Mouse (Mus musculus) midbrain, embryonic 10.5 days (tissue): ENCODE data around the gene Tktl1. TPM values are rescaled to one million over a fixed set of nuclear protein-coding genes. Genes with fewer than 3 reads are reported as not detected.

ENCODE experiments used
- DNase-seq: peaks from one replicate; pipeline ENCODE4 v3.0.0-alpha.2; 2017; ENCODE audit warnings: low spot score
- H3K27ac ChIP-seq: fragments of 300-500 bp; sonication (generic); replicated peaks from 2 replicates; pipeline ENCODE4 v1.5.1; 2016; ENCODE audit warnings: mild to moderate bottlenecking
- H3K27me3 ChIP-seq: fragments of 300-500 bp; sonication (generic); 2 replicates; pipeline ENCODE4 v1.6.1; 2016; ENCODE audit warnings: low read depth, mild to moderate bottlenecking; ENCODE audit not compliant: poor library complexity, severe bottlenecking
- H3K36me3 ChIP-seq: fragments of 300-500 bp; sonication (generic); 2 replicates; pipeline ENCODE4 v1.6.1; 2016; ENCODE audit warnings: mild to moderate bottlenecking, moderate library complexity
- H3K4me1 ChIP-seq: fragments of 300-500 bp; sonication (generic); 2 replicates; pipeline ENCODE4 v1.6.1; 2016
- H3K4me3 ChIP-seq: fragments of 300-500 bp; sonication (generic); 2 replicates; pipeline ENCODE4 v1.5.1; 2016; ENCODE audit warnings: mild to moderate bottlenecking, moderate library complexity
- H3K9me3 ChIP-seq: fragments of 300-500 bp; sonication (generic); replicated peaks from 2 replicates; pipeline ENCODE4 v1.6.1; 2016; ENCODE audit warnings: mild to moderate bottlenecking
- WGBS: fragments of 180-500 bp; shearing (Covaris S2); methylation state at CpG from one replicate; pipeline ENCODE4 v1.1.7; 2016; 5-methylcytosine and 5-hydroxymethylcytosine counted together
- polyA plus RNA-seq: library from polyadenylated mRNA; unstranded; fragments of >200 nt; fragmentation: Nextera tagmentation; extraction: Ambion mirVana; gene quantifications from 2 replicates; pipeline ENCODE4 v1.2.1, GENCODE M21; 2016

The Tktl1 gene
- polyA plus RNA-seq, 1 experiment from 2014 or later = not detected

DNA sequence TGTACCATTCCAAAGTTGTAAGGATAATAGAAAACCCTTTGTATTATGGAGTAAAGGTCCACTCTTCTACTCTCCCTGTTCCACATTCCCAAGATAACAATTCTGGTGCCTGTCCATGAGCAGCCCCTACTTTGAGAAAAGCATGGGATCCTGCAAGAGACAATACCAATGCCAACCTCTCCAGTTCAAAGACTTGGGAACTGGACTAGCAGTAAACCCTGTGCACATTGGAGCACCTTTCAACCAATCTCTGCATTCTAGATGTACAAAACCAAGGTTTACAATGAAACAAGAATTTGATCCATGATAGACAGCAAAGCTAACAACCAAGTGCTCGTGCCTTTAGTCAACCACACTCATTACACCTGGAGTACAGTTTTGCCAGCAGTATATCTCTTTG lies 68.0 kb downstream of the Tktl1 start:
- H3K4me1 ChIP-seq = peaks cover 19% of the 10 kb centered on the region
- DNase-seq = no peak
- H3K9me3 ChIP-seq = peaks cover 4% of the 10 kb centered on the region; the same call in 1 of the 2 replicates
- WGBS = 39% methylated on average over 1 of the region's 1 CpGs
- H3K27me3 ChIP-seq = no peaks in the 10 kb centered on the region
- peak overlapping the region; percentile 91 for H3K27ac ChIP-seq
- H3K4me3 ChIP-seq = peak overlapping the region; percentile 67
- peaks cover 38% of the 10 kb centered on the region for H3K36me3 ChIP-seq

DNA sequence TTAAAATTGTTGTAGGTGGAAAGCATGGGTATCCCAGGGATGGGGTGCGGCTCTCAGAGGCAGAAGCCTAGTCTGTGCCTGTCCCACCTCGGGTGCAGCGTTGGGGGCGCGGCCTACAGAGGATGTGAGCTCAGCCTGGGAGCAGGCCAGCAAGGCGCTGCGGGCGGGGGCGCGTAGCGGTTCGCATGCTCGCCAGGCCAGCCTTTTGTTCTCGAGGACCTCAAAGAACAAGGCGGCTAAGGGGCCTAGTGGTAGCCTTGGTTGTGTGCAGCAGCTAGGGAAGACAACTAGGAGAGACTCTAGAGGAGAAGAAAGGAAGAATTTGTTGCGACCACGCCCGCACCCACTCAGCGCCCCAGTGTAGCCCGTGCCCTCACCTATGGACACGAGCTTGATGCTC lies 68.6 kb downstream of the Tktl1 start:
- H3K27ac ChIP-seq = peak overlapping the region; percentile 91
- WGBS = 28% methylated on average over 21 of the region's 21 CpGs

DNA sequence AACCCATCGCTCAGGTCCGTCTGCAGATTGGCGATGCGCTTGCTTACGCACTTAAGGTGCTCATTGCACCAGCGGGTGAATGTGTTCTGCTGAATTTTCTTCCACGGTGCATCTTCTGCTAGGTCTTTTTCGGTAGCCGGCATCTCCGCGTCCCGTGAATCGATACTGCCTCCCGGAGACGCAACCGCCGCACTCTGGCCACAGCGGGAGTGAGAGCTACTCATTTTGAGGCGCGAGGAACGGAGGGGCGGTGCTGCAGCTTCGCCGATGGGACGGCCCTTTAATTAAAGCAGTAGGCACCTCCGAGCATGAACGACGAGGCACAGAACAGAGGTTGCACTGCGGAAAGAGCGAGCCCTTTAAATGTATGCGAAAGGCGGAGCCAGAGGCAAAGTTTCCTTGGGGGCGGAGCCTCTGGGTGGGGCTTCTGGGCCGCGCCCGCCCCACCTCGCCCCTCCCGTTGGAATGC lies 69.2 kb downstream of the Tktl1 start:
- DNase-seq = peak; percentile 86
- H3K9me3 ChIP-seq = peaks cover 4% of the 10 kb centered on the region; the same call in 1 of the 2 replicates
- no peaks in the 10 kb centered on the region for H3K27me3 ChIP-seq
- peak overlapping the region; percentile 67 for H3K4me3 ChIP-seq
- H3K36me3 ChIP-seq = peaks cover 26% of the 10 kb centered on the region
- H3K4me1 ChIP-seq = peaks cover 19% of the 10 kb centered on the region
- peak overlapping the region; percentile 91 for H3K27ac ChIP-seq
- 25% methylated on average over 38 of the region's 38 CpGs for WGBS

More for the DNA sequence above, 68.6 kb downstream of the Tktl1 start:
- Histone ChIP-seq H3K9me3 (peaks cover 4% of the 10 kb centered on the region; the same call in 1 of the 2 replicates), H3K4me3 (peak overlapping the region; percentile 67), H3K27me3 (no peaks in the 10 kb centered on the region), H3K36me3 (peaks cover 32% of the 10 kb centered on the region), H3K4me1 (peaks cover 19% of the 10 kb centered on the region)
- DNase-seq = peak; percentile 72

GRCm38 (mm10) chrX:74246693-74247092 lies 69.6 kb downstream of the Tktl1 start:
- Histone ChIP-seq H3K9me3 (peaks cover 4% of the 10 kb centered on the region; the same call in 1 of the 2 replicates), H3K36me3 (peaks cover 22% of the 10 kb centered on the region), H3K4me1 (peaks cover 19% of the 10 kb centered on the region), H3K27me3 (no peaks in the 10 kb centered on the region), H3K27ac (peak overlapping the region; percentile 91), H3K4me3 (peak overlapping the region; percentile 67)
- WGBS = 21% methylated on average over 15 of the region's 15 CpGs
- DNase-seq = no peak

DNA sequence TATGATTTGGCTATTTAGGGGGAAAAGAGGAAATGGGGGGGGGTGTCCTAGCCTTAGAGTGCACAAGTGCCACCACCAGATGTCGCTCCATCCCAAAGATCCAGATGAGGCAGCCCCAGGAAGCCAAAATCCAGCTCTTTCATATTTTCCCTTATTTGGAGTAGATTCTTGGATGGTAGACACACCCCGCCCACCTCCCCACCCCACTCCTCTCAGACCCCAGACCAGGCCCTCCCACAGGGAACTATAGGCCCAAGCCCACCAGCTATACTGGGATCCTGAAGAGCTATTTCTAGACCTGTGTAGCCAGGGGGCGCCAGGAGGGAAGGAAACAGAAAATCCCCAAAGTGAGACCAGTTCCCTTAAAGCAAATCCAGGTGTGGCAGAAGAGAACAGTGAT lies 71.6 kb downstream of the Tktl1 start:
- peak; percentile 58 for DNase-seq
- Histone ChIP-seq H3K27me3 (no peaks in the 10 kb centered on the region), H3K27ac (no peak overlapping the region), H3K4me1 (peaks cover 15% of the 10 kb centered on the region), H3K36me3 (peaks cover 2% of the 10 kb centered on the region), H3K4me3 (0 out of 2 replicates have a peak overlapping the region, but pooled peaks have one; percentile 11), H3K9me3 (peaks cover 4% of the 10 kb centered on the region; the same call in 1 of the 2 replicates)
- WGBS = 13% methylated on average over 3 of the region's 3 CpGs

DNA sequence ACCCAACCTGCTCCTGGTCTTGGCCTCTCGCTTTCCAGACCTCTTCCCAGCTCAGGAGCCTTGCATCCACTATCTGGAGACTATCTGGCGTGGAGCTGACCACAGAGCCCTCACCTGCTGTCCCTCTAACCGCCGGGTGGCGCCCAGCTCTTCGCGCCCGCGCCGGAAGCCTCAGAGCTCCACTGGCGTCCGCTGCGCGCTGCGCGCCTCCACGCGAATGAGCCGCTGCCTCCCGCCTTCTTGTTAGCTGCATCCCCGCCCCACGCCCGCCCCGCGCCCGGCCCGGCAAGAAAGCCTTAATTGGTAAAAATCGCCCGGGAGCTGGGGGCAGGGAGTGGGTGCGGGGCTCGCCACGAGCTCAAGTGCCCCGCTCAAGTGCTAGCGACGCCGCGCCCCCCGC lies 72.6 kb downstream of the Tktl1 start, which contains the start of gene Flna:
Gene Flna (minus strand): TSS at position 206 of the 400 bp plus-strand sequence.
- WGBS = 14% methylated on average over 38 of the region's 38 CpGs

GRCm38 (mm10) chrX:74254153-74254887 lies 77.3 kb downstream of the Tktl1 start, which contains the start of gene Emd:
TSS of gene Emd (plus strand) at chrX:74254687.
- WGBS = 21% methylated on average over 39 of the region's 39 CpGs
- Histone ChIP-seq H3K27me3 (no peaks in the 10 kb centered on the region), H3K9me3 (peaks cover 4% of the 10 kb centered on the region; the same call in 1 of the 2 replicates), H3K36me3 (peaks cover 26% of the 10 kb centered on the region), H3K4me1 (peaks cover 12% of the 10 kb centered on the region), H3K27ac (peak within 1 kb of the TSS; percentile 91), H3K4me3 (peak within 1 kb of the TSS; percentile 70)
- DNase-seq = peak; percentile 86

More for the DNA sequence above, 72.6 kb downstream of the Tktl1 start, which contains the start of gene Flna:
- peak within 1 kb of the TSS; percentile 85 for H3K27ac ChIP-seq
- peak within 1 kb of the TSS; percentile 59 for H3K4me3 ChIP-seq
- no peaks in the 10 kb centered on the region for H3K36me3 ChIP-seq
- H3K27me3 ChIP-seq = no peaks in the 10 kb centered on the region
- DNase-seq = peak; percentile 55
- peaks cover 8% of the 10 kb centered on the region; the same call in 1 of the 2 replicates for H3K4me1 ChIP-seq
- H3K9me3 ChIP-seq = peaks cover 4% of the 10 kb centered on the region; the same call in 1 of the 2 replicates

GRCm38 (mm10) chrX:74254888-74255565 lies 78.0 kb downstream of the Tktl1 start:
- 20% methylated on average over 31 of the region's 31 CpGs for WGBS

GRCm38 (mm10) chrX:74257746-74258145 lies 80.7 kb downstream of the Tktl1 start:
- H3K36me3 ChIP-seq = peaks cover 30% of the 10 kb centered on the region
- H3K9me3 ChIP-seq = no peaks in the 10 kb centered on the region; the same call in 1 of the 2 replicates
- peaks cover 7% of the 10 kb centered on the region for H3K4me1 ChIP-seq
- no peak overlapping the region for H3K27ac ChIP-seq
- no peak for DNase-seq
- H3K4me3 ChIP-seq = no peak overlapping the region
- no peaks in the 10 kb centered on the region for H3K27me3 ChIP-seq
- WGBS = 94% methylated on average over 3 of the region's 3 CpGs

More at GRCm38 (mm10) chrX:74254888-74255565, 78.0 kb downstream of the Tktl1 start:
- peaks cover 7% of the 10 kb centered on the region for H3K4me1 ChIP-seq
- no peak for DNase-seq
- peak overlapping the region; percentile 70 for H3K4me3 ChIP-seq
- no peaks in the 10 kb centered on the region for H3K27me3 ChIP-seq
- peak overlapping the region; percentile 91 for H3K27ac ChIP-seq
- peaks cover 27% of the 10 kb centered on the region for H3K36me3 ChIP-seq
- no peaks in the 10 kb centered on the region; the same call in 1 of the 2 replicates for H3K9me3 ChIP-seq

Other genes starting within 250 kb of the Tktl1 start
- gene Renbp, start 246.4 kb upstream of the Tktl1 start, polyA plus RNA-seq = 16.8 and 23.3 TPM in 2 replicates
- 69.6 and 78.0 TPM in 2 replicates for gene Hcfc1, start 210.9 kb upstream of the Tktl1 start, polyA plus RNA-seq
- gene Irak1, start 153.3 kb upstream of the Tktl1 start, polyA plus RNA-seq = 56.0 and 57.3 TPM in 2 replicates
- not detected in 2 replicates for gene Opn1mw, start 49.8 kb upstream of the Tktl1 start, polyA plus RNA-seq
- 15.7 and 16.0 TPM in 2 replicates for gene Mecp2, start 41.9 kb upstream of the Tktl1 start, polyA plus RNA-seq
- not detected in 2 replicates for gene Tex28, start 9.4 kb upstream of the Tktl1 start, polyA plus RNA-seq
- 223 and 243 TPM in 2 replicates for gene Flna, start 72.6 kb downstream of the Tktl1 start, polyA plus RNA-seq
- 18.5 and 20.1 TPM in 2 replicates for gene Emd, start 77.4 kb downstream of the Tktl1 start, polyA plus RNA-seq
- 711 and 801 TPM in 2 replicates for gene Rpl10, start 93.6 kb downstream of the Tktl1 start, polyA plus RNA-seq
- 75.7 and 77.9 TPM in 2 replicates for gene Taz, start 104.7 kb downstream of the Tktl1 start, polyA plus RNA-seq
- gene Dnase1l1, start 105.1 kb downstream of the Tktl1 start, polyA plus RNA-seq = 3.7 and 4.1 TPM in 2 replicates
- 89.8 and 111 TPM in 2 replicates for gene Atp6ap1, start 119.8 kb downstream of the Tktl1 start, polyA plus RNA-seq
- 310 and 448 TPM in 2 replicates for gene Gdi1, start 127.7 kb downstream of the Tktl1 start, polyA plus RNA-seq
- 66.8 and 67.5 TPM in 2 replicates for gene Fam50a, start 135.8 kb downstream of the Tktl1 start, polyA plus RNA-seq
- gene Plxna3, start 151.8 kb downstream of the Tktl1 start, polyA plus RNA-seq = 15.7 and 24.3 TPM in 2 replicates
- 118 and 122 TPM in 2 replicates for gene Lage3, start 176.4 kb downstream of the Tktl1 start, polyA plus RNA-seq
- gene Ubl4a, start 196.0 kb downstream of the Tktl1 start, polyA plus RNA-seq = 74.8 and 75.4 TPM in 2 replicates
- 10.9 and 11.3 TPM in 2 replicates for gene Slc10a3, start 196.1 kb downstream of the Tktl1 start, polyA plus RNA-seq
- 27.0 and 31.3 TPM in 2 replicates for gene Fam3a, start 216.0 kb downstream of the Tktl1 start, polyA plus RNA-seq
- 20.9 and 23.3 TPM in 2 replicates for gene Ikbkg, start 216.0 kb downstream of the Tktl1 start, polyA plus RNA-seq